Mouse (Mus musculus): ENCODE results near the gene Pitpna. TPM values are rescaled to one million over a fixed set of nuclear protein-coding genes. Genes with fewer than 3 reads are reported as not detected.

The Pitpna gene
- polyA plus RNA-seq, 1 experiment: 102 TPM

- no peak overlapping the region for H3K4me3 ChIP-seq (replicated peaks; ENCODE audit: control insufficient read depth, low read depth, low read length)
- TF ChIP-seq CTCF (IDR thresholded peaks at IDR 0.05; ENCODE audit: control insufficient read depth, insufficient read depth, low read length) (no peak), POLR2A (IDR thresholded peaks at IDR 0.05; ENCODE audit: borderline replicate concordance, control insufficient read depth, low read depth, low read length) (no peak)
- H3K27ac ChIP-seq (ENCODE audit: control insufficient read depth, insufficient read depth, low read depth, low read length, poor library complexity): peak overlapping the region; percentile 76
- 34% methylated on average over 8 of the region's 8 CpGs for WGBS
- H3K4me1 ChIP-seq (ENCODE audit: control insufficient read depth, insufficient read depth, low read length): peaks cover 5% of the 10 kb centered on the region; the same call in 1 of the 2 replicates
Observed at GRCm38 (mm10) chr11:75559870-75560504, 27.9 kb upstream of the Pitpna start.

- 62% methylated on average over 14 of the region's 14 CpGs for WGBS
- TF ChIP-seq CTCF (IDR thresholded peaks at IDR 0.05; ENCODE audit: control insufficient read depth, insufficient read depth, low read length): no peak
- TF ChIP-seq POLR2A (IDR thresholded peaks at IDR 0.05; ENCODE audit: borderline replicate concordance, control insufficient read depth, low read depth, low read length): peak; percentile 43; the same call in 1 of the 2 replicates
- Histone ChIP-seq H3K4me1 (ENCODE audit: control insufficient read depth, insufficient read depth, low read length) (peaks cover 5% of the 10 kb centered on the region; the same call in 1 of the 2 replicates), H3K4me3 (replicated peaks; ENCODE audit: control insufficient read depth, low read depth, low read length) (no peak overlapping the region), H3K27ac (ENCODE audit: control insufficient read depth, insufficient read depth, low read depth, low read length, poor library complexity) (peak overlapping the region; percentile 76)
Observed at GRCm38 (mm10) chr11:75560530-75561409, 27.1 kb upstream of the Pitpna start.

GRCm38 (mm10) chr11:75561410-75561791 lies 26.5 kb upstream of the Pitpna start:
- no peak for TF ChIP-seq CTCF (IDR thresholded peaks at IDR 0.05; ENCODE audit: control insufficient read depth, insufficient read depth, low read length)
- no peak for TF ChIP-seq POLR2A (IDR thresholded peaks at IDR 0.05; ENCODE audit: borderline replicate concordance, control insufficient read depth, low read depth, low read length)
- WGBS: 40% methylated on average over 5 of the region's 5 CpGs
- H3K4me1 ChIP-seq (ENCODE audit: control insufficient read depth, insufficient read depth, low read length): peaks cover 9% of the 10 kb centered on the region; the same call in 1 of the 2 replicates
- no peak overlapping the region for H3K4me3 ChIP-seq (replicated peaks; ENCODE audit: control insufficient read depth, low read depth, low read length)
- peak overlapping the region; percentile 44 for H3K27ac ChIP-seq (ENCODE audit: control insufficient read depth, insufficient read depth, low read depth, low read length, poor library complexity)

GRCm38 (mm10) chr11:75562840-75563239 lies 25.1 kb upstream of the Pitpna start:
- WGBS: 78% methylated on average over 8 of the region's 8 CpGs
- TF ChIP-seq CTCF (IDR thresholded peaks at IDR 0.05; ENCODE audit: control insufficient read depth, insufficient read depth, low read length) (peak; percentile 2; the same call in 1 of the 2 replicates), POLR2A (IDR thresholded peaks at IDR 0.05; ENCODE audit: borderline replicate concordance, control insufficient read depth, low read depth, low read length) (no peak)
- H3K4me3 ChIP-seq (replicated peaks; ENCODE audit: control insufficient read depth, low read depth, low read length): no peak overlapping the region
- no peak overlapping the region for H3K27ac ChIP-seq (ENCODE audit: control insufficient read depth, insufficient read depth, low read depth, low read length, poor library complexity)
- H3K4me1 ChIP-seq (ENCODE audit: control insufficient read depth, insufficient read depth, low read length): peaks cover 11% of the 10 kb centered on the region; the same call in 1 of the 2 replicates

- Histone ChIP-seq H3K4me3 (replicated peaks; ENCODE audit: control insufficient read depth, low read depth, low read length) (no peak overlapping the region), H3K4me1 (ENCODE audit: control insufficient read depth, insufficient read depth, low read length) (peaks cover 11% of the 10 kb centered on the region; the same call in 1 of the 2 replicates), H3K27ac (ENCODE audit: control insufficient read depth, insufficient read depth, low read depth, low read length, poor library complexity) (no peak overlapping the region)
- WGBS: 75% methylated on average over 18 of the region's 18 CpGs
- TF ChIP-seq CTCF (IDR thresholded peaks at IDR 0.05; ENCODE audit: control insufficient read depth, insufficient read depth, low read length): no peak
- no peak for TF ChIP-seq POLR2A (IDR thresholded peaks at IDR 0.05; ENCODE audit: borderline replicate concordance, control insufficient read depth, low read depth, low read length)
Observed at GRCm38 (mm10) chr11:75563851-75564548, 23.9 kb upstream of the Pitpna start.

GRCm38 (mm10) chr11:75565849-75566248 lies 22.0 kb upstream of the Pitpna start:
- 51% methylated on average over 2 of the region's 2 CpGs for WGBS
- no peak for TF ChIP-seq CTCF (IDR thresholded peaks at IDR 0.05; ENCODE audit: control insufficient read depth, insufficient read depth, low read length)
- TF ChIP-seq POLR2A (IDR thresholded peaks at IDR 0.05; ENCODE audit: borderline replicate concordance, control insufficient read depth, low read depth, low read length): no peak
- H3K27ac ChIP-seq (ENCODE audit: control insufficient read depth, insufficient read depth, low read depth, low read length, poor library complexity): peak overlapping the region; percentile 57
- H3K4me1 ChIP-seq (ENCODE audit: control insufficient read depth, insufficient read depth, low read length): peaks cover 11% of the 10 kb centered on the region
- H3K4me3 ChIP-seq (replicated peaks; ENCODE audit: control insufficient read depth, low read depth, low read length): no peak overlapping the region

GRCm38 (mm10) chr11:75566276-75567196 lies 21.4 kb upstream of the Pitpna start:
- WGBS: 54% methylated on average over 13 of the region's 13 CpGs
- H3K4me1 ChIP-seq (ENCODE audit: control insufficient read depth, insufficient read depth, low read length): peaks cover 11% of the 10 kb centered on the region
- peak overlapping the region; percentile 57 for H3K27ac ChIP-seq (ENCODE audit: control insufficient read depth, insufficient read depth, low read depth, low read length, poor library complexity)
- H3K4me3 ChIP-seq (replicated peaks; ENCODE audit: control insufficient read depth, low read depth, low read length): no peak overlapping the region
- TF ChIP-seq CTCF (IDR thresholded peaks at IDR 0.05; ENCODE audit: control insufficient read depth, insufficient read depth, low read length) (no peak), POLR2A (IDR thresholded peaks at IDR 0.05; ENCODE audit: borderline replicate concordance, control insufficient read depth, low read depth, low read length) (no peak)

Data from bone marrow, adult 2 months (tissue).